Mouse (Mus musculus): ENCODE results near the gene Vmn1r11.

The Vmn1r11 gene

DNA sequence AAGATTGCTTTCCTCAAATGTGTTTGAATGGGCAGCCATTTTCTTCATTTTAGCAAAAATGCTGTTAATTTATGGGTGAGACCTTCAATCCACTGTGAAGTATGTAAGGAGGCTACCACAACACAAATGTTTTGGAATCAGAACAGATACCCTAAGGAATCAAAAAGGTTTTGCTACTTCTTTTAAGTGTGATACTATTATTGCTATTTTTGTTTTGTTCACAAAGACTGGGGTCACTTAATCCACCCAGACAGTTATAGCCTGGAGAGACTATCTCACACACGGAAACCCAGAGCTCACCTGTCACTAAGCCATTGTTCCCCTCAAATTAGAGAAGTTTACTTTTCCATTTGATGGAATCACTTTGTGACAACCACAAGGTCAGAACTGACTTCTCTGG is at the start of gene Vmn1r11:
Gene Vmn1r11 (plus strand): TSS at position 301 of the 400 bp plus-strand sequence.
- no peak for DNase-seq (ENCODE audit: low spot score)

DNA sequence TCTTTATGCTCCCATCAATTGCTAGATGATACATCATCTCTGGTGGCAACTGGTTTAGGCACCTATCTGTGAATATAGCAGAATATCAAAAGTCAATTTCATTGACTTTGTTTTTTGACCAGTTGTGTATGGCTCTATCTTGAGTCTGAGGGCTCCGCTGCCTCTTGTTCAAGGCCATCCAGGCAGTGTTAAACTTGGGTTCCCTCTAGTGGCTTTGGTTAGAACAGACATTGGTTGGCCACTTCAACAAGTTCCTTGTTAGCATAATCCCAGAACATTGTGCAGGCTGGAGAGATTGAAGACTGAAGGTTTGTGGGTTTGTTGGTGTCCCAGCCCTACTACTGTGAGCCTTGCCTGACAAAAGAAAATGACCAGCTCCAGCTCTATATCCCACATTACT is 26.9 kb upstream of the Vmn1r11 start:
- DNase-seq (ENCODE audit: low spot score): no peak

DNA sequence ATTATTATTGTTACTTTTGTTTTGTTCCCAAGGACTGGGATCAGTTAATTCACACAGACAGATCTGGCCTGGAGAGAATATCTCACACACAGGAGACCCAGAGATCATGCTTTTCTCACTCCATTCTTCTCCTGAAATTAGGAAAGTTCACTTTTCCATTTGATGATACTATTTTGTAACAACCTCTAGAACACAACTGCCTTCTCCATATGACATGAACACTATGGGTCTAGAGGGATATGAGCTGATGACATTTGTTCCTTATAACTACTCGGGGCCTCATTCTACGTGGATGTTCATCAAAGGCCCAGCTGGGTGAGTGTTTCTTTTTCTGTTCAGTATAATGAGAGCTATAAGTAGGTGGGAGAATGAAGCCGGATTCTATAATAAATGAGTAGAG is 24.1 kb upstream of the Vmn1r11 start, which contains the start of gene Vmn1r10:
Gene Vmn1r10 (plus strand): TSS at position 301 of the 400 bp plus-strand sequence.
- DNase-seq (ENCODE audit: low spot score): no peak

DNA sequence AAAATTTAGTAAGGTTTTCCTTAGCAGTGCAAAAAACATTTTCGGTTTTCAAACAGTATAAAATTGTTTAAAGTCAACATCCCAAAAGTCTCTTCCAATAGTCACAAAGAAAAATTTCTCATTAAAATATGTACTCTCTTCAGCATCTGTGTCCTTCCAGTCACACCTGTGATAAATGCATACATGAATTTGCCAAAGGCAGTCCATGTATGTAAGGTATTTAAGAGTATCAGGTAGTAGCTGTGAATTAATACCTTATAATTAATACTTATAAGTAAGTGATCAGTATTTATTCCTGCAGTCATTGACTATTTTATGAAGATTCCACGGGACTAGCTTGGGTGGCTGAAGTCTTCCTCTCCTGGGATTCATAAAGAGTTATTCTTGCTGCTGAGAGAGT is 23.4 kb downstream of the Vmn1r11 start, which contains the start of gene Vmn1r12:
Gene Vmn1r12 (plus strand): TSS at position 301 of the 400 bp plus-strand sequence.
- no peak for DNase-seq (ENCODE audit: low spot score)
